Mouse (Mus musculus) cerebellum, adult 2 months (tissue): ENCODE data around the gene Runx1. TPM values are rescaled to one million over a fixed set of nuclear protein-coding genes. Genes with fewer than 3 reads are reported as not detected.
A peak's percentile ranks its signal among the peaks of the same experiment; 100 is the strongest.

Experiments used
- DNase-seq, 2 experiments: peaks; one replicate each; pipeline ENCODE4 v3.0.0; 2021
- H3K27ac ChIP-seq: fragments of 200-500 bp; 2 replicates; pipeline ENCODE4 v1.5.1; 2012; ENCODE audit warnings: low read length, control low read depth, inconsistent platforms; ENCODE audit not compliant: insufficient read depth
- H3K27me3 ChIP-seq: fragments of 200-500 bp; 2 replicates; pipeline ENCODE4 v1.6.1; 2012; ENCODE audit warnings: inconsistent platforms, mild to moderate bottlenecking, low read length, moderate library complexity; ENCODE audit not compliant: control insufficient read depth, insufficient read depth
- H3K4me1 ChIP-seq: fragments of 200-500 bp; 2 replicates; pipeline ENCODE4 v1.6.1; 2011; ENCODE audit warnings: low read length; ENCODE audit not compliant: control insufficient read depth, insufficient read depth
- H3K4me3 ChIP-seq: fragments of 200-500 bp; replicated peaks from 2 replicates; pipeline ENCODE3; 2011; ENCODE audit warnings: mild to moderate bottlenecking, low read depth, low read length, control low read depth; ENCODE audit not compliant: insufficient read depth
- CTCF ChIP-seq: fragments of 200-500 bp; IDR thresholded peaks from 2 replicates; pipeline ENCODE4 v1.5.1; 2011; ENCODE audit warnings: low read depth, mild to moderate bottlenecking, control low read depth, low read length, moderate library complexity, borderline replicate concordance; ENCODE audit not compliant: insufficient read depth
- POLR2A ChIP-seq: fragments of 200-500 bp; IDR thresholded peaks from 2 replicates; pipeline ENCODE4 v1.6.1; 2011; ENCODE audit warnings: low read length, control low read depth, borderline replicate concordance; ENCODE audit not compliant: insufficient read depth
- WGBS: fragments of 180-500 bp; shearing (Covaris S2); methylation state at CpG from one replicate; pipeline ENCODE4 v1.1.7; 2018; 5-methylcytosine and 5-hydroxymethylcytosine counted together
- polyA plus RNA-seq: library from polyadenylated mRNA; depleted of rRNA; stranded (reverse); fragments of >200 nt; gene quantifications from 2 replicates; pipeline ENCODE4 v1.2.3, GENCODE M21; 2012

Runx1 gene
- polyA plus RNA-seq, 1 experiment = 0.52 TPM

DNA sequence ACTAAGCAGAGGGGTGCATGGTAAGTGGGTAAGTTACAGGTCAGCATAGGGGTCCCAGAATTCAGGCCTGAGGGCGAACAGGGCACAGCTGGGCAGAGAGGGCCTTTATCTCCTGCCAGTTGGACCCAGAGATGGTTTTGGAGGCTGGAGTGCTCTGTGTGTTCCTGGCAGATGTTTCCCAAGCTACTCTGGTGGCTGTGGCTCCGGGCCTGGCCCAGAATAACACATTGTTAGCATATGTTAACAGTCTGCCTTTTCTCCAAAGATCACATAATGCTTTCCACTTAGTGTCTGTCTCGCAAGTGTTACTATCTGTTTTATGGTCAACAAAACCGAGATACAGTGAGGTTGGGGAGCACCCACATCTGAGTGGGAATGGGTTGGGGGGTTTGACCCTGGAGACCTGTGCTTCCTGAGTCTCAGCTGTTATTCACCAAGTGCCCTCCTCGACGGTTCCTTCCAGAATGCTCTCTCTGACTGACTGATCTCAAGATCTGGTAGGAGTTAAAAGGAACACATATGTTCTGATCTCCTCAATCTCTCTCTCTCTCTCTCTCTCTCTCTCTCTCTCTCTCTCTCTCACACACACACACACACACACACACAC lies 39.6 kb downstream of the Runx1 start:
- no peak for TF ChIP-seq POLR2A
- TF ChIP-seq CTCF = no peak
- Histone ChIP-seq H3K27me3 (no peaks in the 10 kb centered on the region; the same call in 1 of the 2 replicates), H3K4me3 (no peak overlapping the region), H3K4me1 (0 out of 2 replicates have a peak, but pooled peaks cover 3% of the 10 kb centered on the region), H3K27ac (no peak overlapping the region)
- WGBS = 67% methylated on average over 6 of the region's 6 CpGs
- DNase-seq = no peak

DNA sequence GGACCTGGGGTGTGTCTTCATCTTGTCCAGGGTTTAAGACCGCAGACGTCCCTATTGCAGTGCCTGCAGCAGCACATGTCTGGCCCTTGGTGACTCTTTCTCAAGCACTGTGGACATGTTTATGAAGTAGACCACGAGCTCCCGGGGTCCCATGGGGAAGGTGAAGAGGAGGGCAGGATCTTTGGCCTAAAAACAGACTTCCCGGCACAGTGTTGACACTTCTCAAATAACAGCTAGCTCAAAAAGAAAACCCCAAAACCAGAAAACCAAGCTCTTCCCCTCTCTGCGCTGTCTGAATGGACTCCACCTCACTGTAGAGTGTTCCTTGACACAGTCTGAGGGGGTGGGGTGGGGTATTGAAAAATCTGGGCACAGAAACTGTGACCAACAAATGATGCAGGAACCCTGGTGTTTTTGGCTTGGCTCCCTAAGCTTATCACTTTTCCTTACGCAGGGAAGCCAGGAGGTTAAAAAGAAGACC lies 42.3 kb downstream of the Runx1 start:
- H3K4me1 ChIP-seq = 0 out of 2 replicates have a peak, but pooled peaks cover 3% of the 10 kb centered on the region
- WGBS = 44% methylated on average over 7 of the region's 7 CpGs
- H3K4me3 ChIP-seq = no peak overlapping the region
- no peak for TF ChIP-seq POLR2A
- TF ChIP-seq CTCF = no peak
- no peak overlapping the region for H3K27ac ChIP-seq
- no peaks in the 10 kb centered on the region; the same call in 1 of the 2 replicates for H3K27me3 ChIP-seq
- no peak for DNase-seq

DNA sequence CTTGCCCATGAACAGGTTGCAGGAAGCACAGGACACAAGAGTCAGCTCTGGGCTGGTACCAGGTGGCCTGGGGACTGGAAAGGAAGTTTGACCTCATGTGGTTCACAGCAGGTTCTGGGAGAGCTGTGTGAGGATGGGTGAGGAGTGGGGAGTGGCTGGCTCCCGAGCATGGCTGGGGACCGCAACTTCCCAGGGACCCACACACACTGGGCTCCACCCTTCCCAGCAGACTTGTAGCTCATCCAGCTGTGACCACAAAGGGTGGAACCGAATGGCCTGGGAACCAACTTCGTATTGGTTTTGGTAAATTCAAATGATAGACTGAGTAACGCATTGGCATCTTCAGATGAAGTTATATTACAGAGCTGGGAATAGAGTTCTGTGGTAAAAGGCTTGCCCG lies 43.5 kb downstream of the Runx1 start:
- Histone ChIP-seq H3K27ac (no peak overlapping the region), H3K4me1 (0 out of 2 replicates have a peak, but pooled peaks cover 5% of the 10 kb centered on the region), H3K4me3 (no peak overlapping the region), H3K27me3 (no peaks in the 10 kb centered on the region)
- 91% methylated on average over 6 of the region's 6 CpGs for WGBS
- no peak for DNase-seq
- TF ChIP-seq CTCF (no peak), POLR2A (no peak)

DNA sequence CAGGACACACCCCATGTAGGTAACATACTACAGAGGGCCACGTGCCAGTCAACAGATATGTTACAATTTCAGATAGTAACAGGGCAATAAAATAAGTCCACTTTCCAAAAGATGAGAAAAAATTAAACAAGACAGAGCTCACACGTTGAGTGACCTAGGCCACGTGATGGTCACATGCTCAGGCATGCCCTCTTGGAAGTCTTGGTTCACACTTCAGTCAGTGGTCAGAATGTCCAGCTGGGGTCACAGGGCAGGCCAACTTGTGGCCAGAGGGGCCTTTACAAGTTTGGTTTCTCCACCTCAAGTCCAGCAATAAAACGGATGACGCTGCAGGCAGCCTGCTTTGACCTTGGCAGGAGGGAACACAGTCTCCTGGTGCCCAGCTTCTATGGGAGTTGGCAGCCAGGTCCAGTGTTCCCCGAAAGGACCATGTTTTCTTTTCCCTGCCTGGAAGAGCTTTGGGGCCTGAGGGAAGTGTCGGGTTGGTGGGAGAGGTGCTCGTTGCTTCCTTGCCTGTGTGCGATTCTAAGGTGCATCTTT lies 46.0 kb downstream of the Runx1 start:
- no peak for TF ChIP-seq CTCF
- no peak for TF ChIP-seq POLR2A
- Histone ChIP-seq H3K27me3 (no peaks in the 10 kb centered on the region), H3K27ac (no peak overlapping the region), H3K4me3 (no peak overlapping the region), H3K4me1 (0 out of 2 replicates have a peak, but pooled peaks cover 5% of the 10 kb centered on the region)
- WGBS = 86% methylated on average over 9 of the region's 9 CpGs
- no peak for DNase-seq

DNA sequence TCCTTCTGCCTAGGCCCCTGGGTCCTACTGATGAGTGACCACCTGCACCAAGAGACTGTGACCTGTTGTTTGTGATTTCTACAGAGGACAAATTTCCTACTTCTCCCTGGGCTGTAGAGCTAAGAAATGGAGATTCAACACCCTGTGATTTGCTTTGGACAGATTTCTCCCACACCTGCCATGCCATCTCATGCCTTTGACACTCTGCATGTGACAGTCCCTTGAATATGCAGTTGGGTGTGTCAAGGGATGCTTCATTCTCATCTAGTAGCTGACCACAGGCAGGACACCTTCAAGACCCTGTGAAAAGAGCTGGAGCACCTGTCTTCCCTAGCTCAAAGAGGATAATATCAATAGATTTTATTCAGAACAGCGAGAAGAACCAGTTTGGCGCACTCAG lies 46.8 kb downstream of the Runx1 start:
- no peak for TF ChIP-seq CTCF
- no peak for TF ChIP-seq POLR2A
- H3K27ac ChIP-seq = no peak overlapping the region
- WGBS = 96% methylated on average over 2 of the region's 2 CpGs
- 0 out of 2 replicates have a peak, but pooled peaks cover 3% of the 10 kb centered on the region for H3K4me1 ChIP-seq
- no peak overlapping the region for H3K4me3 ChIP-seq
- no peaks in the 10 kb centered on the region for H3K27me3 ChIP-seq
- DNase-seq = no peak

DNA sequence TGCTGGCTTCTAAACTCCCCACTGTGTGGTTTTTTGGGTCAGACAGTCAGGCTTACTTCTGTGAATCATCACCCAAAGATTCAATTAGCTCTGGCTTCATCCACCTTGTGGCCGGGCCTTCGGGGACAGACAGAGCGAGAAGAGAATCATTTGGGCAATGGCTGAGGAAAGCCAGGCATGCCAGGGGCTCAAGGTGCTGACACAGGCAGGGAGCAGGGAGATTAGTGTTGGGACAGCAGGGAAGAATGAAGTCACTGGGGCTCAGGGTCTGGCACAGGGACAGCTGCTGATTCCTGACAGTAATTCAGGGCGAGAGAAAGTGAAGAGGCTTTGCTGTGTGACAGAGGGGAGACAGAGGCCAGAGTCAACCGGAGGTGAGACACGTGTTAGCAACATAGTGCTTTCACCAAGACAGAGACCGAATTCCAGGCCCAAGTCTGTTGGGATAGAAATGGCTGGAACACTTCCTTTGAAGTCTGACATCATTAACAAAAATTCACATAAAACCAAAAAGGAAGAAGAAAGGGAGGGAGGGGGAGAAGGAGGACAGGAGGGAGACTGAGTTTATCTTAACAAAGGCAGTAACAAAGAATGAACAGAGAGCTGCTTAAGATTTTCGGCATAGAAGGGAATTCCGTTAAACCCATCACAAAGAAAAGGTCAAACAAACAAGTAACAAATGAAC lies 47.7 kb downstream of the Runx1 start:
- peak in 1 of 2 experiments; percentile 8 for DNase-seq
- no peak overlapping the region for H3K27ac ChIP-seq
- H3K4me3 ChIP-seq = no peak overlapping the region
- H3K27me3 ChIP-seq = no peaks in the 10 kb centered on the region
- TF ChIP-seq CTCF (no peak), POLR2A (no peak)
- 54% methylated on average over 9 of the region's 9 CpGs for WGBS
- 0 out of 2 replicates have a peak, but pooled peaks cover 2% of the 10 kb centered on the region for H3K4me1 ChIP-seq

DNA sequence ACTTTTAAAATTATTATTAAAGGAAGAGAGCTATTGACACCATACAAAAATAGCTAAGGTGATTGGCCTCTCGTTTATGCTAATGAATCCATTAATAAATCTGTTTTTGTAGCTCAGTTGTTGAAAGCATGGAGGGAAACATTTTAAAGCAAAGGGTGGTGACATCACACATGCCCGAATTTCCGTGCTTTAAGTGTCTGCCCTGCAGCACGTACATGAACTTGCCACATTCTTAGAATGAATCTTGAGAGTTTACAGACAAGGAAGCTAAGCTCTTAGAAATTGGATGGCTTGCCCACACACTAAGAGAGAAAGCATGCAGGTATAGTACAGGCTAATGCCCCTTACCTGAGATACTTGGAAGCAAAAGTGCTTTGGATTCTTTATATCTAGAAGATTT lies 58.1 kb downstream of the Runx1 start:
- 96% methylated on average over 4 of the region's 4 CpGs for WGBS
- TF ChIP-seq CTCF (no peak), POLR2A (no peak)
- Histone ChIP-seq H3K4me3 (no peak overlapping the region), H3K27ac (no peak overlapping the region), H3K4me1 (no peaks in the 10 kb centered on the region), H3K27me3 (no peaks in the 10 kb centered on the region)
- DNase-seq = no peak

DNA sequence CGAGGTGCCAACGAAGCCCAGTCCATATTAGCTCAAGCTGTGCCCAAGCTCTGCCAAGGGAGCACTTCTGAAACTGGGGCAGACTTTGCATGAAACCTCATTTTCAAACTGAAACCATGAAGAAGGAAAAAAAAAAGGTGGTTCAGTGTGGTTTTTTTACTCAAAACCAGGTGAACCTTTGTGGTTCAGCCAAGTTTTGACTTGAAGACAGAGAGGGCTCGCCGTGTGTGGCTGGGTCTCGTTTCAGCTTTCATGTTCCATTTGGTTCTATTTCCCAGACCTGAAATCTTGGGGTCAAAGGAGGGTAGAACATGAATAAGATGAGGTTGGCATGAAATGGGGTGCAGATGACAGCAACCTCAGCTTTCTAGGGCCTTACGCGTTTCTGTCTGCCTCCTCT lies 58.5 kb downstream of the Runx1 start:
- no peak for DNase-seq
- no peak for TF ChIP-seq CTCF
- no peak for TF ChIP-seq POLR2A
- peaks cover 2% of the 10 kb centered on the region; the same call in 1 of the 2 replicates for H3K4me1 ChIP-seq
- no peak overlapping the region for H3K4me3 ChIP-seq
- WGBS = 82% methylated on average over 7 of the region's 7 CpGs
- H3K27ac ChIP-seq = no peak overlapping the region
- no peaks in the 10 kb centered on the region for H3K27me3 ChIP-seq
